Mouse (Mus musculus): ENCODE measurements around the gene Cnpy4. TPM values are rescaled to one million over a fixed set of nuclear protein-coding genes. Genes with fewer than 3 reads are reported as not detected.
A peak's percentile ranks its signal among the peaks of the same experiment; 100 is the strongest.

Gene Cnpy4
- total RNA-seq, 2 experiments from 2014 or later, result 13.5 to 17.1 TPM

GRCm38 (mm10) chr5:138170936-138171561, 16.2 kb upstream of the Cnpy4 start:
- peak; percentile 94 to 95 for DNase-seq (ENCODE audit: extremely low spot score in 1 of 2, low spot score in 2 of 2)
- intact Hi-C loops (cut with DNase I), result loop anchor here (1.0 kb wide), 2 partner anchors 10 to 16 kb away; partner anchors contain the start of genes Cnpy4, Cops6 and Taf6
- Histone ChIP-seq H3K27ac (peak overlapping the region; percentile 98), H3K4me3 (peak overlapping the region; percentile 80)
- TF ChIP-seq CTCF (IDR thresholded peaks at IDR 0.05), result no peak; the same call in 1 of the 2 replicates

- no peak; the same call in 1 of the 2 replicates for TF ChIP-seq CTCF (IDR thresholded peaks at IDR 0.05)
- intact Hi-C loops (cut with DNase I), result loop anchor here (1.0 kb wide), 2 partner anchors 11 to 15 kb away; partner anchors contain the start of genes Cnpy4, Cops6 and Taf6
- Histone ChIP-seq H3K4me3 (peak within 1 kb of the TSS; percentile 80), H3K27ac (peak within 1 kb of the TSS; percentile 98)
- peak; percentile 96 to 97 for DNase-seq (ENCODE audit: extremely low spot score in 1 of 2, low spot score in 2 of 2)
Measured at GRCm38 (mm10) chr5:138171695-138172491, 15.4 kb upstream of the Cnpy4 start, which contains the start of the genes Ap4m1 and Mcm7. Gene Ap4m1, plus strand, starts transcription at chr5:138172002. Gene Mcm7, minus strand, starts transcription at chr5:138172422.

- intact Hi-C loops (cut with DNase I), result no loop called here
- TF ChIP-seq CTCF (IDR thresholded peaks at IDR 0.05), result no peak
- no peak overlapping the region for H3K4me3 ChIP-seq
- no peak overlapping the region for H3K27ac ChIP-seq
- no peak for DNase-seq (ENCODE audit: extremely low spot score in 1 of 2, low spot score in 2 of 2)
Measured at GRCm38 (mm10) chr5:138173217-138173616, 14.1 kb upstream of the Cnpy4 start.

- Histone ChIP-seq H3K4me3 (peak overlapping the region; percentile 80), H3K27ac (peak overlapping the region; percentile 93)
- DNase-seq (ENCODE audit: extremely low spot score in 1 of 2, low spot score in 2 of 2), result peak; percentile 68 to 76
- TF ChIP-seq CTCF (IDR thresholded peaks at IDR 0.05), result no peak
- intact Hi-C loops (cut with DNase I), result loop anchor here (1.0 kb wide), 2 partner anchors 16 to 26 kb away; partner anchors contain the start of gene Cops6
Measured at GRCm38 (mm10) chr5:138187661-138188306, 499 bp downstream of the Cnpy4 start.

GRCm38 (mm10) chr5:138193771-138194727, 6.8 kb downstream of the Cnpy4 start, which contains the start of gene Mblac1:
Gene Mblac1, plus strand, starts transcription at chr5:138194314.
- Histone ChIP-seq H3K4me3 (peak within 1 kb of the TSS; percentile 87), H3K27ac (peak within 1 kb of the TSS; percentile 93)
- TF ChIP-seq CTCF (IDR thresholded peaks at IDR 0.05), result no peak
- DNase-seq (ENCODE audit: extremely low spot score in 1 of 2, low spot score in 2 of 2), result peak; percentile 82 to 86
- intact Hi-C loops (cut with DNase I), result no loop called here

GRCm38 (mm10) chr5:138194755-138195345, 7.6 kb downstream of the Cnpy4 start:
- peak overlapping the region; percentile 93 for H3K27ac ChIP-seq
- intact Hi-C loops (cut with DNase I), result no loop called here
- DNase-seq (ENCODE audit: extremely low spot score in 1 of 2, low spot score in 2 of 2), result peak in 1 of 2 experiments; percentile 43
- H3K4me3 ChIP-seq, result peak overlapping the region; percentile 87
- TF ChIP-seq CTCF (IDR thresholded peaks at IDR 0.05), result no peak

GRCm38 (mm10) chr5:138195463-138195862, 8.2 kb downstream of the Cnpy4 start:
- H3K27ac ChIP-seq, result no peak overlapping the region; the same call in 1 of the 2 replicates
- intact Hi-C loops (cut with DNase I), result no loop called here
- TF ChIP-seq CTCF (IDR thresholded peaks at IDR 0.05), result no peak
- H3K4me3 ChIP-seq, result peak overlapping the region; percentile 87
- DNase-seq (ENCODE audit: extremely low spot score in 1 of 2, low spot score in 2 of 2), result no peak

GRCm38 (mm10) chr5:138199576-138199975, 12.3 kb downstream of the Cnpy4 start:
- DNase-seq (ENCODE audit: extremely low spot score in 1 of 2, low spot score in 2 of 2), result no peak
- Histone ChIP-seq H3K4me3 (no peak overlapping the region), H3K27ac (no peak overlapping the region)
- TF ChIP-seq CTCF (IDR thresholded peaks at IDR 0.05), result peak; percentile 50
- intact Hi-C loops (cut with DNase I), result no loop called here

- no peak overlapping the region for H3K4me3 ChIP-seq
- no peak for DNase-seq (ENCODE audit: extremely low spot score in 1 of 2, low spot score in 2 of 2)
- no peak for TF ChIP-seq CTCF (IDR thresholded peaks at IDR 0.05)
- H3K27ac ChIP-seq, result no peak overlapping the region
- intact Hi-C loops (cut with DNase I), result no loop called here
Measured at GRCm38 (mm10) chr5:138202086-138202485, 14.8 kb downstream of the Cnpy4 start.

- intact Hi-C loops (cut with DNase I), result no loop called here
- Histone ChIP-seq H3K27ac (no peak overlapping the region), H3K4me3 (no peak overlapping the region)
- TF ChIP-seq CTCF (IDR thresholded peaks at IDR 0.05), result no peak
- no peak for DNase-seq (ENCODE audit: extremely low spot score in 1 of 2, low spot score in 2 of 2)
Measured at GRCm38 (mm10) chr5:138207253-138207652, 20.0 kb downstream of the Cnpy4 start.
